Mouse (Mus musculus) spleen, postnatal 10 days (tissue): ENCODE measurements around the gene Zfp185.
"Not testable (repeated sequence)": the region's sequence is repeated elsewhere in the genome, so short reads cannot be mapped to it uniquely, and the experiment has no call there.

Experiments used
- DNase-seq, 2 experiments: peaks; one replicate each; pipeline ENCODE4 v3.0.0; 2021 to 2022; ENCODE audit warnings: low spot score in 2 of 2

Gene Zfp185

GRCm38 (mm10) chrX:73062323-73062722, 75.2 kb downstream of the Zfp185 start:
- no peak for DNase-seq

- no peak for DNase-seq
Observed at GRCm38 (mm10) chrX:73063512-73064414, 76.6 kb downstream of the Zfp185 start.

GRCm38 (mm10) chrX:73064415-73064793, 77.3 kb downstream of the Zfp185 start, which contains the start of gene Pnma3:
Gene Pnma3, plus strand, starts transcription at chrX:73064787.
- DNase-seq = no peak

- not testable (repeated sequence) for DNase-seq
Observed at GRCm38 (mm10) chrX:73066765-73067312, 79.7 kb downstream of the Zfp185 start.
